Mouse (Mus musculus) neural tube, embryonic 15.5 days (tissue): ENCODE results near the gene Kin. TPM values are rescaled to one million over a fixed set of nuclear protein-coding genes. Genes with fewer than 3 reads are reported as not detected.

Experiments used
- polyA plus RNA-seq: library from polyadenylated mRNA; unstranded; fragments of >200 nt; fragmentation: Nextera tagmentation; extraction: Ambion mirVana; gene quantifications from 2 replicates; pipeline ENCODE4 v1.2.1, GENCODE M21; 2015

Gene Kin
- polyA plus RNA-seq, 1 experiment from 2014 or later = 26.9 TPM

Other genes with a start within 250 kb of the Kin start
- gene 4930412O13Rik, start 199.3 kb upstream of the Kin start, polyA plus RNA-seq = 0.23 TPM in 1 of 2 replicates, not detected in the other
- gene 9230102O04Rik, start 191.1 kb upstream of the Kin start, polyA plus RNA-seq = 0.49 TPM in 1 of 2 replicates, not detected in the other
- 15.6 and 16.0 TPM in 2 replicates for gene Gata3, start 190.6 kb upstream of the Kin start, polyA plus RNA-seq
- 12.0 and 13.1 TPM in 2 replicates for gene Taf3, start 32.0 kb upstream of the Kin start, polyA plus RNA-seq
- gene Atp5c1, start 83 bp upstream of the Kin start, polyA plus RNA-seq = 622 and 639 TPM in 2 replicates
- 1.2 and 2.6 TPM in 2 replicates for gene Itih2, start 50.8 kb downstream of the Kin start, polyA plus RNA-seq
- gene Itih5, start 73.0 kb downstream of the Kin start, polyA plus RNA-seq = 7.0 and 7.5 TPM in 2 replicates